Mouse (Mus musculus) cerebellum, postnatal 4 days (tissue): Measurements from ENCODE around the gene Gm5475.
"Not testable (repeated sequence)": the region's sequence is repeated elsewhere in the genome, so short reads cannot be mapped to it uniquely, and the experiment has no call there.

ENCODE experiments used
- DNase-seq, 2 experiments: peaks; one replicate each; pipeline ENCODE4 v3.0.0; 2022; ENCODE audit warnings: low spot score in 2 of 2, mixed read lengths in 1 of 2

Gm5475 gene

GRCm38 (mm10) chr15:100421758-100422197 is at the start of gene Gm5475:
Gene Gm5475, plus strand, starts transcription at chr15:100422147.
- not testable (repeated sequence) for DNase-seq

- DNase-seq, result peak; percentile 41 to 69
These were observed 46.9 kb upstream of the Gm5475 start for GRCm38 (mm10) chr15:100375066-100375465.

- DNase-seq, result peak in 1 of 2 experiments; percentile 43
These were observed 44.0 kb upstream of the Gm5475 start for GRCm38 (mm10) chr15:100377847-100378505.

GRCm38 (mm10) chr15:100379658-100380057 is 42.3 kb upstream of the Gm5475 start:
- DNase-seq, result no peak

GRCm38 (mm10) chr15:100380104-100380503 is 41.8 kb upstream of the Gm5475 start:
- DNase-seq, result no peak

- no peak for DNase-seq
These were observed 36.2 kb upstream of the Gm5475 start for GRCm38 (mm10) chr15:100385705-100386104.

GRCm38 (mm10) chr15:100387544-100388223 is 34.3 kb upstream of the Gm5475 start:
- DNase-seq, result no peak

GRCm38 (mm10) chr15:100388224-100388835 is 33.6 kb upstream of the Gm5475 start:
- DNase-seq, result no peak

GRCm38 (mm10) chr15:100388886-100389285 is 33.1 kb upstream of the Gm5475 start:
- no peak for DNase-seq

- DNase-seq, result no peak
These were observed 30.9 kb upstream of the Gm5475 start for GRCm38 (mm10) chr15:100391066-100391465.

- DNase-seq, result no peak
These were observed 30.3 kb upstream of the Gm5475 start for GRCm38 (mm10) chr15:100391599-100391998.

GRCm38 (mm10) chr15:100393016-100393415 is 28.9 kb upstream of the Gm5475 start:
- DNase-seq, result no peak

- DNase-seq, result no peak
These were observed 26.4 kb upstream of the Gm5475 start for GRCm38 (mm10) chr15:100395561-100395960.

- no peak for DNase-seq
These were observed 21.2 kb upstream of the Gm5475 start for GRCm38 (mm10) chr15:100400592-100401250.

GRCm38 (mm10) chr15:100401811-100402210 is 20.1 kb upstream of the Gm5475 start:
- DNase-seq, result no peak

GRCm38 (mm10) chr15:100402347-100402746 is 19.6 kb upstream of the Gm5475 start:
- DNase-seq, result no peak

- no peak for DNase-seq
These were observed 19.1 kb upstream of the Gm5475 start for GRCm38 (mm10) chr15:100402798-100403197.

GRCm38 (mm10) chr15:100403318-100404000 is 18.5 kb upstream of the Gm5475 start:
- DNase-seq, result no peak

- no peak for DNase-seq
These were observed 15.9 kb upstream of the Gm5475 start for GRCm38 (mm10) chr15:100406088-100406487.

- DNase-seq, result no peak
These were observed 10.9 kb upstream of the Gm5475 start for GRCm38 (mm10) chr15:100410918-100411672.

GRCm38 (mm10) chr15:100411731-100412130 is 10.2 kb upstream of the Gm5475 start:
- DNase-seq, result no peak
